Mouse (Mus musculus) E14TG2a.4 (cell line): ENCODE results near the gene Cops2.

ENCODE experiments used
- CTCF ChIP-seq: conservative IDR thresholded peaks from 2 replicates; pipeline ENCODE4 v1.5.1; 2014; ENCODE audit warnings: low read length
- NANOG ChIP-seq: IDR thresholded peaks from 2 replicates; pipeline ENCODE4 v1.6.1; 2014; ENCODE audit warnings: borderline replicate concordance, low read length, mixed read lengths

GRCm38 (mm10) chr2:125906407-125907066, 47.6 kb upstream of the Cops2 start:
- no peak for TF ChIP-seq CTCF
- TF ChIP-seq NANOG, result no peak
